Mouse (Mus musculus) mouse embryonic stem cell (cell line): ENCODE measurements around the gene Pck2.

Experiments used
- in situ Hi-C, 2 experiments: fragments of 300-500 bp; cut with MboI; formaldehyde crosslinking; loops; 1 replicate in 1 of 2; 3 replicates in 1 of 2; pipeline ENCODE4 v1.14.3; 2019 to 2020; ENCODE audit warnings: low sequenced_read_pairs in 2 of 2, low pct_unique_long_range_greater_than_20kb in 1 of 2, mixed read lengths in 1 of 2; ENCODE audit not compliant: unreplicated experiment in 1 of 2

The Pck2 gene

DNA sequence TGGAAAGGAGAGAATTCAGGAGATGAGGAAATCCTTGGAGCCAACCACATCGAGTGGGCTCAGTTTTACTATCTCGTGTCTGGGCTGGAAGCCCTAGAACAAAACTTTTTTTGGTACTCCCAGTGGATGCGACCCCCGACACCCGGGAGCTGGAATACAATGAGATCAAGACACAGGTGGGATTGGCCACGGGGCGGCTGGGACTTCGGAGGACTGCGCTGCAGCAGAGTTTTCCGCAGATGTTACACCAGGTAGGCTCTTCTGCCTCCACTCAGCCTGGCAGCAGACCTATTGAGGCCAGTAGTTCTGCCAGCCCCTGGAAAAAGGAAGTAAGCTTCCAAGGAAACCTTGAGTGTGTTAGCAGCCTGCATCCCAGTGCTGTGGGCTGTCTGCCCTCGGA, 23.2 kb downstream of the Pck2 start:
- in situ Hi-C loops = no loop called here

DNA sequence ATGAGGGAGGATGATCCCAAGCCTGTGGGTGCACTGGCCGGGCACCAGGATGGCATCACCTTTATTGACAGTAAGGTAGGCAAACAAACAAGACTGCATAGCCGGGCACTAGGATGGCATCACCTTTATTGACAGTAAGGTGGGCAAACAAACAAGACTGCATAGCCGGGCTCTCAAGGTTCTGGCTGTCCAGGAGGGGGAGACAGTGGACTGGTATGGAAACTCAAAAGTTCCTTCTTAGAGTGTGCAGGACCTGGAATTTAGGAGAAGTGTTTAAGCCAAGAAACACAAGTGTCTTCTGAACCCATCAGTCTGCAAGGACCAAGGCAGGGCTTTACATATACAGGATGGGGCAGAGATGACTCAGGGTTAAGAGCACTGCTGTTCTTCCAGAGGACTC, 25.7 kb downstream of the Pck2 start:
- in situ Hi-C loops = no loop called here

DNA sequence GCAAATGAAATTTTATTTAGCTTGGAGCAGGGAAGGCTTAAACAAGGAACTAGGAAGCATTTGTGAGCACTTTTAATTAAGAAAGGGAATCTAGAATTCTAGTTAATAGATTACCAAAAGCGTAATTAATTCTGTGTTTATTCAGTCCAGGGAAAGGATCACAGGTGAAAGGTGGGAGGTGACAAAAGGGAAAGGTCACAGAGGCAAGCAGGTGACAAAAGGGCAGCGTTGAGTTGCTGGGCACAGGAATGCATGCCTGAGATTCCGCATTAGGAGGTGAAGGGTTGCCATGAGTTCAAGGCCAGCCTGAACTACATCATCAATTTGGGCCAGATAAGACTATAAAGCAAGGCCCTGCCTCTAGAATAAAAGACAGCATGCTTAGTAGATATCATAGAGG, 27.4 kb downstream of the Pck2 start:
- in situ Hi-C loops = no loop called here

DNA sequence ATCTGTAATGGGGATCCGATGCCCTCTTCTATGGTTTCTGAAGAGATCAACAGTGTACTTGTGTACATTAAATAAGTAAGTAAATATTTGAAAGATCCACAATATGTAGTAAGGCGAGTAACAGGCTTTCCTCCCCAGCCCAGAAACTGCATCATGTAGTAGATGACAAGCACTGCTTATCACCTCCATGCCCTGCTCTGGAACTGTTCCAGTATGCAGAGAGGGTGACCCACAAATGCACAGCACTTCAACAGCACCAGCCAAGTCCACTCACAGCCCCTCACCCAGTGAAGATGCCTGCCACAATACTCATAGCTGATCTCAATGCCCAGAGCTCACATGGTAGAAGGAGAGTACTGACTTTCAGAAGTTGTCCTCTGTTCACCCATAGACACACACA, 30.5 kb downstream of the Pck2 start:
- in situ Hi-C loops = no loop called here

DNA sequence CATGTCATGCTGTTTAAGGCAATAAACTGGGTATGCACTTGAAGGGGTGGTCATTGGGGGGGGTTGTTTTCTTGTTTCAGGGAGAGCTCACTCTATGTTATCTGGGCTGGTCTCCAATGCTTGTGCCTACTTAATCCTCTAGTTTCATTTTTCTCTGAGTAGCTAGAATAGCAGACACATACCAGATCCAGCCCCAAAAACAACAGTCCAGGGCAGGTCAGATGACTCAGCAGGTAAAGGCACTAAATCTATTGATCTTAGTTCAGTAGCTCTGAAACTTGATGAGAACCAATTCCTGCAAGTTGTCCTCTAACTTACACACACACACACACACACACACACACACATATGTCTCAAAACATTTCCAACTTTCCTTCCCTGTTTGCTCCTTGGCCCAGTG, 31.7 kb downstream of the Pck2 start:
- in situ Hi-C loops = no loop called here

DNA sequence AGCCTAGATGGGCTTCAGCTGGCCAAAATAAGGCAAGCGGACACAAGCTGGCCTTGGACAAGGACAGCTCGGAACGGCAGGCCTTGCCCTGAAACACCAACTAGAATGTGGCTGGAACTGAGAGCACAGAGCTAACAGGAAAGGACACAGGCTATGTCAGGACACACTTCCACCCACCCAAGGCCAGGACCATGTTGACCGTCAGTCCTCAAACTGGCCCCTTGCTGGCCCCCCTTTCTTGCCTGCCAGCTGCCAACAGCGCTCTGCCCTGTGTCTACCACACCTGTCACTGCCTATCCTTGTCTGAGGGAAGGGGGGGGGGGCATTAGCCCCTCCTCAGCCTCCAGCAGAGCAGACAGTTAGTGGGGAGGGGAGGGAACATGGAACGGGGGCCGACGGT, 35.2 kb downstream of the Pck2 start, which contains the start of gene Fitm1:
Gene Fitm1 (plus strand): TSS at position 316 of the 400 bp plus-strand sequence.
- in situ Hi-C loops = no loop called here

DNA sequence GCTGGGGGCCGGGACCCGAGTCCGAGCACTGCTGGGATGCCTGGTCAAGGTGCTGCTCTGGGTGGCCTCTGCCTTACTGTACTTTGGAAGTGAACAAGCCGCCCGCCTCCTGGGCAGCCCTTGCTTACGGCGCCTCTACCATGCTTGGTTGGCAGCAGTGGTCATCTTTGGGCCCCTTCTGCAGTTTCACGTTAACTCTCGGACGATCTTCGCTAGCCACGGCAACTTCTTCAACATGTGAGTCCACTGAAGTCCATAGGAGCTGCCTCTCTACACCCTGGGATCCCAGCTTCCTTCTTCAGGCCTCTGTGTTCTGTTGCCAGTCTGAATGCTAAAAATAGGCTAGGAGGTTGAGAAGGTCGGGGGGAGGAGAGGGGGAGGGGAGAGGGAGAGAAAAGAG, 35.6 kb downstream of the Pck2 start:
- in situ Hi-C loops = no loop called here

DNA sequence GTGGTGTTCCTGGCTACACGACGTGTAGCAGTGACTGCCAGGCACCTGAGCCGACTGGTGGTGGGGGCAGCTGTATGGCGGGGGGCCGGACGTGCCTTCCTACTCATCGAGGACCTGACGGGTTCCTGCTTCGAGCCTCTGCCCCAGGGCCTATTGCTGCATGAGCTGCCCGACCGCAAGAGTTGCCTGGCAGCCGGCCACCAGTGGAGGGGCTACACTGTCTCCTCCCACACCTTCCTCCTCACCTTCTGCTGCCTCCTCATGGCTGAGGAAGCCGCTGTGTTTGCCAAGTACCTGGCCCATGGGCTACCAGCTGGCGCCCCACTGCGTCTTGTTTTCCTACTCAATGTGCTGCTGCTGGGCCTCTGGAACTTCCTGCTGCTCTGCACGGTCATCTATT, 36.3 kb downstream of the Pck2 start:
- in situ Hi-C loops = no loop called here

DNA sequence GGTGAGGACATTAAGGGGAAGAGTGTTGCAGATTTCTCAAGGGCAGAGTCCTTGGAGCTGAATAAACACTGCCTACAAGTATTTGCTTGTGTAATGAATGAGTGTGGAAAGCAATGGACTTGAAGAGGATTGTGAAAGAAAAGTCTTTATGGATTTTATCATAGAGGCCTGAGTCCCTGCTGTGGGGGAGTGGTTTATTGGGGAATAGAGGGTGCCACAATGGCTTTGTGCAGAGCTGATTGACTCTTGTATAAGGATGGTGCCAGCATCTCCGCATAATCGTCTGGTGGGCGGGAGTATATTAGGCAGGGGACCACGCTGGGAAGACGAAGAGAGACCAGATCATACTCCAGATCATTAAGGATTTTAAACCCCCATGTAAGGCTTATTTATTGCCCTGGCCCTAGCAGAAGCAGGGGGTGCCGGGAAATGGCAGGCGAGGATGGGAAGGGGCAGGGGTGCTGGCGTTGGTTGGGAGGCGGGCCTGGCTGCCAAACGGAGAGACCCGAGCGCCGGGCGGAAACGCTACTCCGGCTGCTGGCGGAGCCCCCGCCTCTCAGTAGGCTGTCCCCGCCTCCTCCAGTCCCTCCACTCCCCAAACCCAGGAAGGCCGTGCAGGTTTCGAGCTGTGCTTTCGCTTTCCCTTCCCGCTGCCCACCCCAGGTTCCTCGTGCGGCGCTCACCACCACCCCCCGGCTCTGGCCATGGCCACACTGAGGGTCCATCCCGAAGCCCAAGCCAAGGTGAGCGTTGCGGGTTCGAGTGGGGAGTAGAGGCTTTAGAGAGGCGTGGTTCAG, 38.0 kb downstream of the Pck2 start, which contains the start of gene Psme1:
Gene Psme1 (plus strand): TSS at position 253 of the 797 bp plus-strand sequence.
- in situ Hi-C loops = no loop called here

DNA sequence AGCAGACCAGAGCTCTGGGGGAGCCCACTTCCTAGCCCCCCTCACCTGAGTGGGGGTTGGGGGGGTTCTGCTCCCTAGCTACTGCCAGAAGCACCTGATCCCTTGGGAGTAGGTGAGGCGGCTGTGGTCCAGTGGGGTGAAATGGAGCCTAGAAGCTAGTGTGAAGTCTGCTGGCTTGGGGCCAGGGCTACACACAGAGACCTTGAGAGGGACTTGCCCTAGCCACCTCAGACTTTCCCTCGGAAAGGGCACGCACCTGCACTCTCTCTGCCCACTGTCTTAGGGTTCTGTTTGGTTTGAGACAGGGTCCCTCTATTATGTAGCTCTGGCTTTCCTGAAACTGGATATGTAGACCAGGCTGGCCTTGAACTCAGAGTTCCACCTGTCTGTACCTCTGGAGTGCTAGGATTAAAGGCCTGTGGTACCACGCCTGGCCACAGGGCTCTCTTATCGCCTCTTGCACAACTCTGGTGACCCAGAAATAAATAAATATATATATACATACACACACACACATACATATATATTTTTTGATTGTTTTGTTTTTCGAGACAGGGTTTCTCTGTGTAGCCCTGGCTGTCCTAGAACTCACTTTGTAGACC, 38.7 kb downstream of the Pck2 start:
- in situ Hi-C loops = no loop called here

DNA sequence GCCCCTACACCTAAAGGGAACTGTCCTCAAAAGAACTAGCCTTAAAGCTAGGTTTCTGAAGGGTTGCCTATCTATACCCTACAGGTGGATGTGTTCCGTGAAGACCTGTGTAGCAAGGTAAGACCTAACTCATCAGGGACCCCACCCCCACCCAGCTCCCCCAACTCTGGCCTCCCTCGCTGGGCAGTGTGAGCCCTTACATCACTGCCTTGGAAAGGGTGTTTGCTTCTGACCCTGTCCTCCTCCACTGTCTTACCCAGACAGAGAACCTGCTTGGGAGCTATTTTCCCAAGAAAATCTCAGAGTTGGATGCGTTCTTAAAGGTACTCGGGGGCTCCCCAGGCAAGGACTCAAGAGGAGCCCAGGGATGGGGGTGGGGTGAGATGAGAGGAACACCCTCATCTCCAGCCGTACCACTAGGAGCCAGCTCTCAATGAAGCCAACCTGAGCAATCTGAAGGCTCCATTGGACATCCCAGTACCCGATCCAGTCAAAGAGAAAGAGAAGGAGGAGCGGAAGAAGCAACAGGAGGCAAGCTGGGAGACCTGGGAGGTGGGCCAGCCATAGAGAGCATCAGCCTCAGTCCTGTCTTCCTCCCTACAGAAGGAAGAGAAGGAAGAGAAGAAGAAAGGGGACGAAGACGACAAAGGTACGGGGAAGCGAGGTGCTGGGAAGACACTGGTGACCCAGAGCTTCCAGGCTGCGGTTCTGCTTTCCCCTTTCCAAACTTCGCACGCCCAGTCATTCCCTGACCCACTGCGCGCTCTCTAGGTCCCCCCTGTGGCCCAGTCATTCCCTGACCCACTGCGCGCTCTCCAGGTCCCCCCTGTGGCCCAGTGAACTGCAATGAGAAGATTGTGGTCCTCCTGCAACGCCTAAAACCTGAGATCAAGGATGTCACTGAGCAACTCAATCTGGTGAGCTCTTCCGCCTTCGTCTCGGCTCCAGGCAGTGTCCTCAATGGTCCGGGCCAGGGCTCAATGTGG, 39.7 kb downstream of the Pck2 start:
- in situ Hi-C loops = no loop called here

DNA sequence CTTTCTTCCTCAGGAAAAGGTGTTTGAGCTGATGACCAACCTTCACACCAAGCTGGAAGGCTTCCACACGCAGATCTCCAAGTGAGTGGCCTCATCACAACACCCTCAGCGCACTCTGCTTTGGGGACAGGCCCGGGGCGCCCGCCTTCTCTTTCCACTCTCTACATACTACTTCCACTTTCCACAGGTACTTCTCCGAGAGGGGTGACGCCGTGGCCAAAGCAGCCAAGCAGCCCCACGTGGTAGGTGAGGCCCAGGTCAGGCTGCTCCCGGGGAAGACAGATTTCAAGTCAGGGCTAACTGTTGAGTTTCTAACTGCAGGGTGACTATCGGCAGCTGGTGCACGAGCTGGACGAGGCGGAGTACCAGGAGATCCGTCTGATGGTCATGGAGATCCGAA, 40.7 kb downstream of the Pck2 start:
- in situ Hi-C loops = no loop called here

DNA sequence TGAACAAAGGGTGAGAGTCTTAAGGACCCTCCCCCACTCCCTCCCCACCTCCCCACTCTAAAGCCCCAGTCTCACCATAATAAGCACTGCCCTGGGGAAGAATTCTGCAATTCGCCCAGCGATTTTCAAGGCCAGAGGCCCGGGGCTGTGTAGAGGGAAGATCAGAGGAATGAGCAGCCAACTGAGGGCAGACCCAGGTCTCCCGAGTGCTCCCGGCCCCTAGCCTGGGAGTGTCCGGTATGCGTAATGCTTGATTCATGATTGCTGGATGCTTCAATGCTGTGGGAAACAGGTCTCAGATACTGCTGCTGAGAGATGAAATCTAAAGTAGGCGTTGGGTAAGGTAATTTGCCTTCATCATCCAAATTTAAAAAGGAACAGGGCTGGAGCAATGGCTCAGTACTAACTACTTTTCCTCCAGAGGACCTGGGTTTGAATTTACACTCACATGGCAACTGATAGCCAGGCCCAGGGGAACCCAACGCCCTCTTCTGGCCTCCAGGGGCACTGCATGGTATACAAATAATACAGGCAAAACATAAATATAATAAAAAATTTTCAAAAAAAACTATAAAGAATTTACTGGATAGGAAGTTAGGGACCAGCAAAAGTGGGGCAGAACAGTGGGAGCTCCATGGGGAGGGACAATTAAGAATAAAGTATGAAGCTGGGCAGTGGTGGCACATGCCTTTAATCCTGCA, 42.1 kb downstream of the Pck2 start:
- in situ Hi-C loops = no loop called here

DNA sequence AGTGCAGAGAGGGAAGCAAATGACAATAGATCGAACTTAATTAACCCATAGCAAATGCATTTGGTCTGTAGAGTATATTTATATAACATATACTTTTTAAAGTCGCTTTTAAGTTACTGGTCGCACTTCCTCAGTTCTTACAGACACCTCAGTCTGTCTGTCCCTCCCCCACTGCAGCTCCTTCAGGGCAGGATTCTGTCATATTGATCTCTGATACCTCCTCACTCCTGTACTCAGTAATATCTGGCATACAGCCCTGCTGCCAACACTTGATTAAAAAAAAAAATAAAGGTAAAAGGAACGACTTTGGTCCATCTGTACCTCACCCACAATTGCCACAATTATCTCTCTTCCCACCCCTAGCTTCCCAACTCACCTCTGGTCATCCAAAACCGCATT, 44.2 kb downstream of the Pck2 start:
- in situ Hi-C loops = no loop called here

DNA sequence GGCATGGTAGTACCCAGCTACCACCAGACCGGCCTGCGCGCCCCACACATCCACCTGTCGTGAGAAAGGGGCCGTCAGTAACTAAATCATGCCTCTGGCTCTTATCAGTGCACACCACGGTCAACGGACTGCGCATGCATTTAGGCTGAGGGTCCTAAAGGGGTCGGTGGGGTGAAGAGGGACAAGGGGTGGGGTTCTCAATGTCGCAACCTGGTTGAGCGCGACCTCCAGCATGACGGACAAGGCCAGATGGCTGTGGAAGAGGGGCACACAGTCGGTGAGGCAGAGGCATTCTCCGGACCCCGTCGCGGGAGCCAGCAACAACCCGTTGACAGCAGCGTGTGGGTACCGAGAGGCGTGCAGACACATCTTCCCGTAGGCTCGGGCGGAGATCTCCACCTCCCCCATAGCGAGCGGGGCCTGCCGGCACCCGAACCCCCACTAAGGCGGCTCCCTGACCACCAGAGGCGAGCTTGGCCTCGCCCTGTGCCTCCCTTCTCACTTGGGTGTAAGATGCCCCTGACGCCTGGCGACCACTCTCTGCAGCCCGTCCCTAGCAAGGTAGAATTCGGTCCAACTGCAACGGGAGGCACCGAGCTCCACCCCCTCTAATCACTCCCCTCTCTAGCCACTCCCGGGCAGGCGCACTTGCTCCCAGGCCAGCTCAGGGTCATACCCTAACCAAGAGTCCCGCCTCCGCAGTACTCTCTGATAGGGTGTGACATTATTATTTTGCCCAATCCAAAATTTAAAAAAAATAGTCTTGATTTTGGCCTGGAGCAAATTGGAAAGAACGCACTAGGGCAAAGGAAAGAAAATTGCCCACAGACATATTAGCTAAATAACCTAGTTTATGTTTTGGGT, 44.9 kb downstream of the Pck2 start, which contains the start of gene Emc9:
Gene Emc9 (minus strand): TSS at position 601 of the 864 bp plus-strand sequence.
- in situ Hi-C loops = no loop called here

DNA sequence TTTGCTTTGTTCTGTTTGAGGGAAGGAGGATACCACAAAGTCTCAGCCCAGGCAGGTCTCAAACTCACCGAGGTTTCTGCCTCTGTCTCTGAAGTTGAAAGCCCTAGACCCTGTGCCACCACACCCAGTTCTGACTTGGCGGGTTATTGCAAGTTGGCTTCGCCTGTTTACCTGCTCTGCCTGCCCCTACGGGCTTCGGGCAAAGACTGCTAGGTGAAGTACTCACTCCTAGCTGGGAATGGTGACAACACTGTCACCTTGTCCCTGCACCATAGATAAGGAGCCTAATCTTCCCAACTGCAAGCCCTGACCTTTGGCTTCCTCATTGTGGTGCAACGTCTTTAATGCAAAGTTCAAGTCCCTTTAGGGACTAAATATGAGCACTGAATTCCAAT, 45.5 kb downstream of the Pck2 start:
- in situ Hi-C loops = no loop called here

DNA sequence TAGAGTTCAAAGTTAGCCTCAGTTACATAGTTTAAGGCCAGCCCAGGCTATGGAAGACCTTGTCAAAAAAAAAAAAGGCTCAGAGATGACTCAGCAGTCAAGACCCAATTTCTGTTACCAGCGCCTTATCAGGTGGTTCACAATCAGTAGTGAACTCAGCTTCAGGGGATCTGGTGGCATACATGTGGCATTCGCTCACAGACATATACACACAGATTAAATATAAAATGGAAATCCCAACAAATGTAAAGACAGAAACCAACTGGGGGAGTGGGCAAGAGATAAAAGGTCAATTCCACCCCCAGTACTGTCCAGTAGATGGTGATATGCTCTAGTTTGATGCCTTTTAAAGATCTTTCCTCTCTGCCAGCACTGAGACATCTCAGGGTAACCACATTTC, 46.1 kb downstream of the Pck2 start:
- in situ Hi-C loops = no loop called here

DNA sequence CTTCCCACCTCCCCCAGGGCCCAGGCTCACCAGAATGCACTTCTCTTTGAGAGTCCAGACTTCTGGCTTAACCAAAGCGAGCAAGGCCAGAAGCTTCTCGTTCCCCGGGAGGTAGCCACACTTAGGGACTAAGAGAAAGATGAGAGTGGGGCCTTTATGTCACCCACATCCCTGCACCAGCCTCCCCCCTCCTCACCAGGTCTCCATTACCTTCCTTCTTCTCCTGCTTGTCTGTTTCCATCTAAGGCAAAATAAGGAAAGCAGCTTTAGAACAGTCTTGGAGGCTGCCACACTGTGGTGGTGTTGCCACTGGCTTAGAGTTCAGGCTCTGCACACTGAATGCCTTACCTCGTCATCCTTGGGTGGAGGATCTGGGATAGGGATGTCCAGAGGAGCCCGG, 49.2 kb downstream of the Pck2 start:
- in situ Hi-C loops = no loop called here
